ENCODE assay signal across 20 mouse cellular contexts in the genomic region with DNA sequence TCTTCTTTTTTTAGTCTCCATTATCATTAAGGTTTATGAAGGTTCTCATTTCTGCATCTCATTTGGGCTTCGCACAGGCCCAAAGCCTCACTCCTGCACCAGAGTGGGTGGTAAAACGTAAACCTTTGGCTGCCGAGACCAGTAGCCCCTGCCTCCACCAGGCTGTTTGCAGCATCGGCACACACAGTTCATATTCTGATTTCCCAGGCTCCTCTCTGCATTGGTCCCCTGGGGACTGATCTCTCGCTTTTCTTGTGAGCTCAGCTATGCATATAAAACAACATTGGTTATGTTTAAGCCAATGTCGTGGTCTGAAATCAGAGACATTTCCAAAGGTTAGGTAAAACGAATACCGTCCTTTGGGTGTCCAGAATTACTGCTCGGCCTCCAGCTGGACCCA. TPM values are rescaled to one million over a fixed set of nuclear protein-coding genes. Genes with fewer than 3 reads are reported as not detected.
DNase-seq lines count a peak whose midpoint lies in the region; ATAC-seq and TF ChIP-seq lines count a peak whose summit lies in the region.
"Had no signal": no experiment of that assay in that cellular context is flagged by ENCODE, and none has a peak within 500 bp of the region (broad histone marks: within the 10 kb centered on the region; RNA-seq: fewer than 3 reads in every experiment).

No protein-coding gene starts in this region.

- H3K4me2 ChIP-seq in hindbrain, embryonic 16.5 days (ENCODE audit: low read length), result no peak overlapping the region
- no peak overlapping the region for H3K4me2 ChIP-seq in midbrain, postnatal 0 days (ENCODE audit: low read depth, low read length, poor library complexity, severe bottlenecking)
- no peak overlapping the region for H3K4me2 ChIP-seq in forebrain, embryonic 12.5 days
- H3K4me2 ChIP-seq: embryonic facial prominence, embryonic 12.5 days; forebrain, embryonic 15.5 days; liver, embryonic 12.5 days had no signal

- H3K27me3 ChIP-seq in hindbrain, embryonic 16.5 days (replicated peaks; ENCODE audit: control insufficient read depth, insufficient read depth, low read length), result no peaks in the 10 kb centered on the region
- no peaks in the 10 kb centered on the region for H3K27me3 ChIP-seq in midbrain, postnatal 0 days (ENCODE audit: insufficient read depth, low read length)
- peaks cover 26% of the 10 kb centered on the region for H3K27me3 ChIP-seq in forebrain, embryonic 12.5 days

- H3K9me3 ChIP-seq in hindbrain, embryonic 16.5 days (ENCODE audit: control insufficient read depth, low read length), result no peaks in the 10 kb centered on the region
- no peaks in the 10 kb centered on the region for H3K9me3 ChIP-seq in midbrain, postnatal 0 days (ENCODE audit: low read length)
- H3K9me3 ChIP-seq in forebrain, embryonic 12.5 days, result no peaks in the 10 kb centered on the region
- H3K9me3 ChIP-seq: embryonic facial prominence, embryonic 12.5 days; forebrain, embryonic 15.5 days; liver, embryonic 12.5 days; megakaryocyte, embryonic 14.5 days had no signal

- no peak for DNase-seq in layer of hippocampus, adult 2 months (ENCODE audit: low spot score in 2 of 2)
- no peak for DNase-seq in layer of hippocampus, adult 9-10 months (ENCODE audit: low spot score)
- peak; percentile 17 for DNase-seq in NIH3T3 (ENCODE audit: low read depth)
- DNase-seq in midbrain, postnatal 0 days (ENCODE audit: low spot score), result peak; percentile 69
- no peak for DNase-seq in cerebellum, adult 11 months
- DNase-seq: B cell, adult 2 months; cerebellum, adult 9-10 months; kidney, adult 18-20 months; lung, adult 2 months; right cerebral cortex, postnatal 14 days; spleen, adult 18-20 months had no signal

- peak overlapping the region; percentile 46; the same call in 1 of the 2 replicates for H3K27ac ChIP-seq in layer of hippocampus, adult 2 months
- peak overlapping the region; percentile 47 for H3K27ac ChIP-seq in hindbrain, embryonic 16.5 days (ENCODE audit: low read depth, low read length)
- peak overlapping the region; percentile 55; the same call in 1 of the 2 replicates for H3K27ac ChIP-seq in midbrain, postnatal 0 days (ENCODE audit: low read depth, low read length)
- no peak overlapping the region for H3K27ac ChIP-seq in forebrain, embryonic 12.5 days
- H3K27ac ChIP-seq: embryonic facial prominence, embryonic 12.5 days; forebrain, embryonic 15.5 days; kidney, postnatal 0 days; liver, embryonic 12.5 days had no signal

- TF ChIP-seq CTCF in layer of hippocampus, adult 2 months (conservative IDR thresholded peaks at IDR 0.05), result no peak
- TF ChIP-seq CTCF in midbrain, postnatal 0 days (IDR thresholded peaks at IDR 0.05), result no peak

- peak; percentile 59; the same call in 1 of the 2 replicates for ATAC-seq in hindbrain, embryonic 16.5 days
- 0 out of 2 replicates have a peak, but pooled peaks have one; percentile 27 for ATAC-seq in midbrain, postnatal 0 days (ENCODE audit: low FRiP score)
- ATAC-seq in forebrain, embryonic 12.5 days (ENCODE audit: low FRiP score), result no peak
- ATAC-seq: forebrain, embryonic 15.5 days; liver, embryonic 12.5 days had no signal

- H3K4me1 ChIP-seq in hindbrain, embryonic 16.5 days (ENCODE audit: control insufficient read depth, insufficient read depth, low read depth, low read length), result peaks cover 5% of the 10 kb centered on the region
- no peaks in the 10 kb centered on the region for H3K4me1 ChIP-seq in midbrain, postnatal 0 days (ENCODE audit: insufficient read depth, low read length)
- H3K4me1 ChIP-seq in forebrain, embryonic 12.5 days, result peaks cover 11% of the 10 kb centered on the region
- H3K4me1 ChIP-seq: embryonic facial prominence, embryonic 12.5 days; liver, embryonic 12.5 days had no signal

- H3K9ac ChIP-seq in hindbrain, embryonic 16.5 days (ENCODE audit: low read depth, low read length), result no peak overlapping the region
- H3K9ac ChIP-seq in midbrain, postnatal 0 days (replicated peaks; ENCODE audit: low read length, poor library complexity, severe bottlenecking), result no peak overlapping the region
- no peak overlapping the region for H3K9ac ChIP-seq in forebrain, embryonic 12.5 days
- H3K9ac ChIP-seq: embryonic facial prominence, embryonic 12.5 days; forebrain, embryonic 15.5 days; liver, embryonic 12.5 days had no signal

- H3K4me3 ChIP-seq in layer of hippocampus, adult 2 months, result no peak overlapping the region
- no peak overlapping the region for H3K4me3 ChIP-seq in hindbrain, embryonic 16.5 days (ENCODE audit: low read length)
- no peak overlapping the region for H3K4me3 ChIP-seq in midbrain, postnatal 0 days (ENCODE audit: low read depth, low read length)
- H3K4me3 ChIP-seq in forebrain, embryonic 12.5 days (replicated peaks), result no peak overlapping the region
- H3K4me3 ChIP-seq: embryonic facial prominence, embryonic 12.5 days; erythroblast, embryonic 14.5 days; forebrain, embryonic 15.5 days; liver, embryonic 12.5 days; megakaryocyte, embryonic 14.5 days had no signal

- WGBS in hindbrain, embryonic 16.5 days, result 51% methylated on average over 9 of the region's 9 CpGs
- WGBS in midbrain, postnatal 0 days, result 36% methylated on average over 9 of the region's 9 CpGs
- WGBS in forebrain, embryonic 12.5 days, result 81% methylated on average over 9 of the region's 9 CpGs

- H3K36me3 ChIP-seq in hindbrain, embryonic 16.5 days (ENCODE audit: control insufficient read depth, insufficient read depth, low read length), result no peaks in the 10 kb centered on the region
- H3K36me3 ChIP-seq in midbrain, postnatal 0 days (ENCODE audit: insufficient read depth, low read length), result peaks cover 19% of the 10 kb centered on the region; the same call in 1 of the 2 replicates
- no peaks in the 10 kb centered on the region for H3K36me3 ChIP-seq in forebrain, embryonic 12.5 days (replicated peaks)
- H3K36me3 ChIP-seq: embryonic facial prominence, embryonic 12.5 days; forebrain, embryonic 15.5 days; liver, embryonic 12.5 days had no signal

RNA-seq across cellular contexts. Expression of gene Smim12, which starts 32.3 kb away (rescaled TPM):
- total RNA-seq in layer of hippocampus, adult 2 months (2021), result 10 to 100 TPM; 48.5 to 55.1 TPM
- polyA plus RNA-seq in hindbrain, embryonic 16.5 days (2015; fragmentation: Nextera tagmentation; extraction: Ambion mirVana), result 61.4 and 61.6 TPM in 2 replicates
- total RNA-seq in midbrain, postnatal 0 days (2014; rRNA removed), result 26.3 and 38.3 TPM in 2 replicates
- 50.7 and 56.6 TPM in 2 replicates for polyA plus RNA-seq in midbrain, postnatal 0 days (2015; fragmentation: Nextera tagmentation; extraction: Ambion mirVana)
- polyA plus RNA-seq in forebrain, embryonic 12.5 days (2016; fragmentation: Nextera tagmentation; extraction: Ambion mirVana), result 44.2 and 46.6 TPM in 2 replicates

RNA-seq across cellular contexts. Expression of gene Dlgap3, which starts 42.3 kb away (rescaled TPM):
- total RNA-seq in layer of hippocampus, adult 2 months (2021), result 100 to 1,000 TPM; 283 to 292 TPM
- 21.0 and 22.3 TPM in 2 replicates for polyA plus RNA-seq in hindbrain, embryonic 16.5 days (2015; fragmentation: Nextera tagmentation; extraction: Ambion mirVana)
- 131 and 156 TPM in 2 replicates for total RNA-seq in midbrain, postnatal 0 days (2014; rRNA removed)
- 34.5 and 34.8 TPM in 2 replicates for polyA plus RNA-seq in midbrain, postnatal 0 days (2015; fragmentation: Nextera tagmentation; extraction: Ambion mirVana)
- 5.7 and 5.8 TPM in 2 replicates for polyA plus RNA-seq in forebrain, embryonic 12.5 days (2016; fragmentation: Nextera tagmentation; extraction: Ambion mirVana)
- total RNA-seq: hematopoietic stem cell, adult 5-6 weeks had no signal
- polyA plus RNA-seq: erythroblast, embryonic 14.5 days had no signal

Comparison
In these comparisons a context has a peak if more than half of its experiments do, and no peak if none do; other contexts are left out.
1. DNase-seq: peak in NIH3T3 (single experiment) and midbrain, postnatal 0 days (single experiment); none in layer of hippocampus, adult 2 months (0 of 2), layer of hippocampus, adult 9-10 months (single experiment) and cerebellum, adult 11 months (single experiment).